Mouse (Mus musculus): ENCODE data around the gene Ctsg. TPM values are rescaled to one million over a fixed set of nuclear protein-coding genes. Genes with fewer than 3 reads are reported as not detected.

Ctsg gene
- not detected for polyA plus RNA-seq (2017; shearing (Covaris generic))

GRCm38 (mm10) chr14:56102386-56102785 is at the start of gene Ctsg:
Ctsg (minus strand) TSS chr14:56102574.

GRCm38 (mm10) chr14:56132508-56132907 is 30.1 kb upstream of the Ctsg start, which contains the start of gene Gzmd:
Gzmd (minus strand) TSS chr14:56132608.

GRCm38 (mm10) chr14:56120525-56120924 is 18.2 kb upstream of the Ctsg start, which contains the start of gene Gzme:
Gzme (minus strand) TSS chr14:56120625.

GRCm38 (mm10) chr14:56085167-56085566 is 17.2 kb downstream of the Ctsg start, which contains the start of gene Mcpt8:
Mcpt8 (minus strand) TSS chr14:56085273.

GRCm38 (mm10) chr14:56062213-56062612 is 40.2 kb downstream of the Ctsg start, which contains the start of gene Mcpt4:
Mcpt4 (minus strand) TSS chr14:56062313.

Other genes starting within 250 kb of the Ctsg start
- 0.21 TPM for gene Nynrin, start 248.6 kb downstream of the Ctsg start, polyA plus RNA-seq (2017; shearing (Covaris generic))
- gene Cbln3, start 218.2 kb downstream of the Ctsg start, polyA plus RNA-seq (2017; shearing (Covaris generic)), result 0.18 TPM
- 104 TPM for gene Khnyn, start 217.6 kb downstream of the Ctsg start, polyA plus RNA-seq (2017; shearing (Covaris generic))
- 35.6 TPM for gene Sdr39u1, start 202.3 kb downstream of the Ctsg start, polyA plus RNA-seq (2017; shearing (Covaris generic))
- gene Cma1, start 157.9 kb downstream of the Ctsg start, polyA plus RNA-seq (2017; shearing (Covaris generic)), result not detected
- not detected for gene Cma2, start 151.6 kb downstream of the Ctsg start, polyA plus RNA-seq (2017; shearing (Covaris generic))
- gene Mcpt1, start 84.6 kb downstream of the Ctsg start, polyA plus RNA-seq (2017; shearing (Covaris generic)), result not detected
- gene Mcpt9, start 72.1 kb downstream of the Ctsg start, polyA plus RNA-seq (2017; shearing (Covaris generic)), result not detected
- gene Mcpt2, start 60.5 kb downstream of the Ctsg start, polyA plus RNA-seq (2017; shearing (Covaris generic)), result not detected
- gene Mcpt4, start 40.3 kb downstream of the Ctsg start, polyA plus RNA-seq (2017; shearing (Covaris generic)), result not detected
- not detected for gene Mcpt8, start 17.3 kb downstream of the Ctsg start, polyA plus RNA-seq (2017; shearing (Covaris generic))
- gene Gzme, start 18.1 kb upstream of the Ctsg start, polyA plus RNA-seq (2017; shearing (Covaris generic)), result not detected
- gene Gzmd, start 30.0 kb upstream of the Ctsg start, polyA plus RNA-seq (2017; shearing (Covaris generic)), result not detected
- gene Gzmg, start 57.0 kb upstream of the Ctsg start, polyA plus RNA-seq (2017; shearing (Covaris generic)), result not detected
- gene Gzmn, start 72.0 kb upstream of the Ctsg start, polyA plus RNA-seq (2017; shearing (Covaris generic)), result not detected
- not detected for gene Gzmf, start 108.8 kb upstream of the Ctsg start, polyA plus RNA-seq (2017; shearing (Covaris generic))
- gene Gzmc, start 132.1 kb upstream of the Ctsg start, polyA plus RNA-seq (2017; shearing (Covaris generic)), result 1.3 TPM
- gene Gzmb, start 159.7 kb upstream of the Ctsg start, polyA plus RNA-seq (2017; shearing (Covaris generic)), result 63.6 TPM

Measured in effector memory CD4-positive, alpha-beta T cell, adult 7 months (primary cell).